ENCODE assay signal across 8 mouse cellular contexts in genomic region chr4:43978521-43979443, GRCm38 (mm10). TPM values are rescaled to one million over a fixed set of nuclear protein-coding genes. Genes with fewer than 3 reads are reported as not detected.
DNase-seq lines count a peak whose midpoint lies in the region; ATAC-seq and TF ChIP-seq lines count a peak whose summit lies in the region.

No protein-coding gene starts in this region.

- no peak overlapping the region; the same call in 1 of the 2 replicates for H3K9ac ChIP-seq in neural tube, embryonic 11.5 days (ENCODE audit: low read length)
- H3K9ac ChIP-seq in forebrain, postnatal 0 days: no peak overlapping the region
- no peak overlapping the region for H3K9ac ChIP-seq in hindbrain, embryonic 13.5 days
- H3K9ac ChIP-seq in liver, embryonic 15.5 days: no peak overlapping the region
- no peak overlapping the region for H3K9ac ChIP-seq in stomach, embryonic 15.5 days

- no peaks in the 10 kb centered on the region for H3K36me3 ChIP-seq in neural tube, embryonic 11.5 days (ENCODE audit: control insufficient read depth, insufficient read depth, low read length)
- 0 out of 2 replicates have a peak, but pooled peaks cover 5% of the 10 kb centered on the region for H3K36me3 ChIP-seq in forebrain, postnatal 0 days (ENCODE audit: insufficient read depth)
- 0 out of 2 replicates have a peak, but pooled peaks cover 5% of the 10 kb centered on the region for H3K36me3 ChIP-seq in hindbrain, embryonic 13.5 days
- peaks cover 16% of the 10 kb centered on the region for H3K36me3 ChIP-seq in liver, embryonic 15.5 days (replicated peaks)
- no peaks in the 10 kb centered on the region for H3K36me3 ChIP-seq in stomach, embryonic 15.5 days

- H3K4me3 ChIP-seq in neural tube, embryonic 11.5 days (ENCODE audit: low read depth, low read length): no peak overlapping the region
- no peak overlapping the region for H3K4me3 ChIP-seq in forebrain, postnatal 0 days (ENCODE audit: low read depth, low read length)
- no peak overlapping the region for H3K4me3 ChIP-seq in hindbrain, embryonic 13.5 days
- no peak overlapping the region for H3K4me3 ChIP-seq in liver, embryonic 15.5 days (replicated peaks)
- no peak overlapping the region for H3K4me3 ChIP-seq in stomach, embryonic 15.5 days (replicated peaks)

- H3K4me1 ChIP-seq in neural tube, embryonic 11.5 days (ENCODE audit: control insufficient read depth, insufficient read depth, low read length): peaks cover 3% of the 10 kb centered on the region; the same call in 1 of the 2 replicates
- peaks cover 8% of the 10 kb centered on the region; the same call in 1 of the 2 replicates for H3K4me1 ChIP-seq in forebrain, postnatal 0 days (ENCODE audit: insufficient read depth)
- peaks cover 19% of the 10 kb centered on the region for H3K4me1 ChIP-seq in hindbrain, embryonic 13.5 days (replicated peaks)
- peaks cover 39% of the 10 kb centered on the region for H3K4me1 ChIP-seq in liver, embryonic 15.5 days (replicated peaks)
- peaks cover 25% of the 10 kb centered on the region for H3K4me1 ChIP-seq in stomach, embryonic 15.5 days

- H3K27me3 ChIP-seq in neural tube, embryonic 11.5 days (ENCODE audit: control insufficient read depth, insufficient read depth, low read length): no peaks in the 10 kb centered on the region
- H3K27me3 ChIP-seq in forebrain, postnatal 0 days (ENCODE audit: insufficient read depth, low read length): no peaks in the 10 kb centered on the region
- no peaks in the 10 kb centered on the region for H3K27me3 ChIP-seq in hindbrain, embryonic 13.5 days
- no peaks in the 10 kb centered on the region for H3K27me3 ChIP-seq in liver, embryonic 15.5 days
- H3K27me3 ChIP-seq in stomach, embryonic 15.5 days (replicated peaks): no peaks in the 10 kb centered on the region

- 18% methylated on average over 17 of the region's 17 CpGs for WGBS in neural tube, embryonic 11.5 days
- WGBS in forebrain, postnatal 0 days: 19% methylated on average over 17 of the region's 17 CpGs
- 24% methylated on average over 17 of the region's 17 CpGs for WGBS in hindbrain, embryonic 13.5 days
- 58% methylated on average over 17 of the region's 17 CpGs for WGBS in liver, embryonic 15.5 days (ENCODE audit: insufficient replicate concordance)
- WGBS in stomach, embryonic 15.5 days: 42% methylated on average over 17 of the region's 17 CpGs

- no peaks in the 10 kb centered on the region for H3K9me3 ChIP-seq in neural tube, embryonic 11.5 days (ENCODE audit: control insufficient read depth, low read length)
- no peaks in the 10 kb centered on the region for H3K9me3 ChIP-seq in forebrain, postnatal 0 days (ENCODE audit: low read length)
- H3K9me3 ChIP-seq in hindbrain, embryonic 13.5 days: no peaks in the 10 kb centered on the region
- H3K9me3 ChIP-seq in liver, embryonic 15.5 days (replicated peaks): no peaks in the 10 kb centered on the region
- no peaks in the 10 kb centered on the region for H3K9me3 ChIP-seq in stomach, embryonic 15.5 days

- peak; percentile 46 for DNase-seq in neural tube, embryonic 11.5 days (ENCODE audit: low spot score)
- DNase-seq in neural tube, embryonic 10.5 days (ENCODE audit: extremely low spot score, low spot score): no peak
- peak; percentile 34 for DNase-seq in forebrain, postnatal 0 days
- no peak for DNase-seq in cerebellum, postnatal 36 days
- DNase-seq in urinary bladder, adult 18-20 months (ENCODE audit: low spot score in 2 of 2): no peak

- no peak for ATAC-seq in neural tube, embryonic 11.5 days (ENCODE audit: insufficient read depth, low FRiP score, low TSS enrichment)
- ATAC-seq in forebrain, postnatal 0 days: no peak
- no peak for ATAC-seq in hindbrain, embryonic 13.5 days (ENCODE audit: low FRiP score)
- ATAC-seq in liver, embryonic 15.5 days (ENCODE audit: insufficient read depth): no peak
- peak; percentile 56; the same call in 1 of the 2 replicates for ATAC-seq in stomach, embryonic 15.5 days (ENCODE audit: insufficient read depth, low FRiP score, low read depth)

- no peak; the same call in 1 of the 2 replicates for TF ChIP-seq CTCF in forebrain, postnatal 0 days (IDR thresholded peaks at IDR 0.05; ENCODE audit: low read depth)

- H3K27ac ChIP-seq in neural tube, embryonic 11.5 days (ENCODE audit: low read depth, low read length): peak overlapping the region; percentile 53
- no peak overlapping the region; the same call in 1 of the 2 replicates for H3K27ac ChIP-seq in forebrain, postnatal 0 days (ENCODE audit: low read depth, low read length)
- peak overlapping the region; percentile 72 for H3K27ac ChIP-seq in hindbrain, embryonic 13.5 days
- H3K27ac ChIP-seq in liver, embryonic 15.5 days (replicated peaks): peak overlapping the region; percentile 10; the same call in 1 of the 2 replicates
- peak overlapping the region; percentile 71 for H3K27ac ChIP-seq in stomach, embryonic 15.5 days

- no peak overlapping the region for H3K4me2 ChIP-seq in neural tube, embryonic 11.5 days (ENCODE audit: low read depth)
- no peak overlapping the region for H3K4me2 ChIP-seq in forebrain, postnatal 0 days (ENCODE audit: low read depth)
- H3K4me2 ChIP-seq in hindbrain, embryonic 13.5 days: no peak overlapping the region
- no peak overlapping the region for H3K4me2 ChIP-seq in liver, embryonic 15.5 days
- H3K4me2 ChIP-seq in stomach, embryonic 15.5 days: no peak overlapping the region

RNA-seq across cellular contexts. Expression of gene Ccin, which starts 4.5 kb away (rescaled TPM):
- not detected in 2 replicates for polyA plus RNA-seq in neural tube, embryonic 11.5 days (2014; fragmentation: Nextera tagmentation; extraction: Ambion mirVana)
- total RNA-seq in forebrain, postnatal 0 days (2014; rRNA removed): 0.19 and 0.46 TPM in 2 replicates
- 0.08 TPM in 1 of 2 replicates, not detected in the other for polyA plus RNA-seq in forebrain, postnatal 0 days (2015; fragmentation: Nextera tagmentation; extraction: Ambion mirVana)
- not detected in 2 replicates for polyA plus RNA-seq in hindbrain, embryonic 13.5 days (2015; fragmentation: Nextera tagmentation; extraction: Ambion mirVana)
- polyA plus RNA-seq in liver, embryonic 15.5 days (2015; fragmentation: Nextera tagmentation; extraction: Ambion mirVana): not detected in 2 replicates
- not detected in 2 replicates for polyA plus RNA-seq in stomach, embryonic 15.5 days (2015; fragmentation: Nextera tagmentation; extraction: Ambion mirVana)

RNA-seq across cellular contexts. Expression of gene Glipr2, which starts 21.6 kb away (rescaled TPM):
- polyA plus RNA-seq in neural tube, embryonic 11.5 days (2014; fragmentation: Nextera tagmentation; extraction: Ambion mirVana): 109 and 117 TPM in 2 replicates
- 25.4 and 25.5 TPM in 2 replicates for total RNA-seq in forebrain, postnatal 0 days (2014; rRNA removed)
- 22.2 and 22.6 TPM in 2 replicates for polyA plus RNA-seq in forebrain, postnatal 0 days (2015; fragmentation: Nextera tagmentation; extraction: Ambion mirVana)
- polyA plus RNA-seq in hindbrain, embryonic 13.5 days (2015; fragmentation: Nextera tagmentation; extraction: Ambion mirVana): 48.5 TPM in 2 replicates
- 51.3 and 56.4 TPM in 2 replicates for polyA plus RNA-seq in liver, embryonic 15.5 days (2015; fragmentation: Nextera tagmentation; extraction: Ambion mirVana)
- polyA plus RNA-seq in stomach, embryonic 15.5 days (2015; fragmentation: Nextera tagmentation; extraction: Ambion mirVana): 95.8 and 106 TPM in 2 replicates

RNA-seq across cellular contexts. Expression of gene Clta, which starts 25.5 kb away (rescaled TPM):
- polyA plus RNA-seq in neural tube, embryonic 11.5 days (2014; fragmentation: Nextera tagmentation; extraction: Ambion mirVana): 257 and 258 TPM in 2 replicates
- 579 and 718 TPM in 2 replicates for total RNA-seq in forebrain, postnatal 0 days (2014; rRNA removed)
- polyA plus RNA-seq in forebrain, postnatal 0 days (2015; fragmentation: Nextera tagmentation; extraction: Ambion mirVana): 377 and 380 TPM in 2 replicates
- 320 and 330 TPM in 2 replicates for polyA plus RNA-seq in hindbrain, embryonic 13.5 days (2015; fragmentation: Nextera tagmentation; extraction: Ambion mirVana)
- 117 and 119 TPM in 2 replicates for polyA plus RNA-seq in liver, embryonic 15.5 days (2015; fragmentation: Nextera tagmentation; extraction: Ambion mirVana)
- 248 and 262 TPM in 2 replicates for polyA plus RNA-seq in stomach, embryonic 15.5 days (2015; fragmentation: Nextera tagmentation; extraction: Ambion mirVana)

Comparison
In these comparisons a context has a peak if more than half of its experiments do, and no peak if none do; other contexts are left out.
1. DNase-seq: peak in neural tube, embryonic 11.5 days (single experiment) and forebrain, postnatal 0 days (single experiment); none in neural tube, embryonic 10.5 days (single experiment), cerebellum, postnatal 36 days (0 of 2) and urinary bladder, adult 18-20 months (0 of 2).